In the genomic region with DNA sequence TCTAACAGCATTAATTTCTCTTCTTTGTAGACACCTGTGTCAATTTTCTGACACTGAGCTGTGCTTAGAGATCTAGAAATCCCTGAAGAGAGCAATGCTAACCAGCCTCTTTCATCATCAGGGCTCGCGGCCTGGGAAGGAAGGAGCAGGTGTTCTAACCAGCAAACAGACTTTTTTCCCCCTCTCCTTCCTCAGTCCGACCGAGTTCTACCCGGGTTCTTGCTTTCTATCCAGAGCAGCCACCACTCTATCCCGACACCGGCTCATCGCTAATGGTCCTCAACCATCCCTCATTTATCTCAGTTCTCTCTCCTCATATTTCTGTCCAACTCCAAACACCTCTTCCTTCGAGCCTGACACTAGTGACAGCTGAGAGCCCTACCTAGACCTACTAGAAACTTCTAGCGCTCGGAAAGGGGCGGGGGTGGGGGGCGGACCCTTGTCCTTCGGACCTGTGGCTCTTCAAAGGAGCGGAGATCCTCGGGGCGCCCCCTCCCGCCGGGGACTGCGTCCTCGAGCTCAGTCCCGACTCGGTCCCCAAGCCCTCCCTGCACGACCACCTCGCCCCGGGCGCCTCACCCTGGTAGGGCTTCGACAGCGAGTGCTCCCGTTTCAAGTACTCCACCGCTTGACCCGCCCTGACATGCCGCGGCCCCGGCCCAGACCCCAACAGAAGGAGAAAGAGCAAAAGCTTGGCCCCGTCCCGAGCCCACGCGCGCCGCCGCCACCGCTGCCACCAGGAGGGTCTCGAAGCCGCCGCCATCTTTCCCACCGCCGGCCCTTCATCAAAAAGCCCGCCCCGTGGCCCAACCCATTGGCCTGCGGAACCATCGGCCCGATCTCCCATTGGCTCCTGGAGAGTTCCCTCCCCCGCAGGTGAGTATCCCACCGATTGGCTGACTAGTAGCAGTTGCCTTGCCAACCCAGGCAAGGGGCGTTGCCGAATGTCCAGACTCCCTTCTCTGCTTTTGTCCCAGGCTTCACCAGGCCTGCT, we compare ENCODE assay signal across 8 mouse cellular contexts. TPM values are rescaled to one million over a fixed set of nuclear protein-coding genes. Genes with fewer than 3 reads are reported as not detected.
DNase-seq lines count a peak whose midpoint lies in the region; ATAC-seq and TF ChIP-seq lines count a peak whose summit lies in the region.

Gene Lman2l (minus strand): TSS at position 801 of the 994 bp plus-strand sequence.

- H3K9me3 ChIP-seq in ES-Bruce4 (replicated peaks; ENCODE audit: control insufficient read depth, insufficient read depth, low read length, poor library complexity, severe bottlenecking) = no peaks in the 10 kb centered on the region
- no peaks in the 10 kb centered on the region for H3K9me3 ChIP-seq in forebrain, embryonic 13.5 days (replicated peaks)
- H3K9me3 ChIP-seq in liver, postnatal 0 days (ENCODE audit: low read length) = no peaks in the 10 kb centered on the region
- no peaks in the 10 kb centered on the region for H3K9me3 ChIP-seq in neural tube, embryonic 14.5 days (ENCODE audit: control insufficient read depth, low read length)

- peak within 1 kb of the TSS; percentile 79 for H3K9ac ChIP-seq in ES-Bruce4 (ENCODE audit: low read depth, poor library complexity, severe bottlenecking)
- peak within 1 kb of the TSS; percentile 78 for H3K9ac ChIP-seq in forebrain, embryonic 13.5 days
- peak within 1 kb of the TSS; percentile 79 for H3K9ac ChIP-seq in liver, postnatal 0 days (replicated peaks)
- peak within 1 kb of the TSS; percentile 77 for H3K9ac ChIP-seq in neural tube, embryonic 14.5 days (replicated peaks; ENCODE audit: low read depth, low read length)

- intact Hi-C loops in heart, postnatal 10 days (cut with DNase I) = loop anchor here (2.0 to 5.0 kb wide), 2 partner anchors 26 to 48 kb away; partner anchors contain the start of gene Cnnm4

- peak within 1 kb of the TSS; percentile 68 for H3K27ac ChIP-seq in ES-Bruce4 (ENCODE audit: insufficient read depth, low read length)
- H3K27ac ChIP-seq in forebrain, embryonic 13.5 days = peak within 1 kb of the TSS; percentile 80
- H3K27ac ChIP-seq in liver, postnatal 0 days (ENCODE audit: low read depth) = peak within 1 kb of the TSS; percentile 73
- peak within 1 kb of the TSS; percentile 72 for H3K27ac ChIP-seq in neural tube, embryonic 14.5 days (ENCODE audit: low read depth, low read length)

- H3K4me1 ChIP-seq in ES-Bruce4 (ENCODE audit: control insufficient read depth, insufficient read depth, low read length) = no peaks in the 10 kb centered on the region
- H3K4me1 ChIP-seq in forebrain, embryonic 13.5 days = peaks cover 18% of the 10 kb centered on the region
- peaks cover 14% of the 10 kb centered on the region for H3K4me1 ChIP-seq in liver, postnatal 0 days (ENCODE audit: insufficient read depth)
- H3K4me1 ChIP-seq in neural tube, embryonic 14.5 days (ENCODE audit: control insufficient read depth, insufficient read depth, low read length) = no peaks in the 10 kb centered on the region

- ATAC-seq in cerebellum, adult (ENCODE audit: insufficient number of reproducible peaks, low FRiP score, low TSS enrichment) = peak; percentile 98
- peak; percentile 100 for ATAC-seq in forebrain, embryonic 13.5 days
- peak; percentile 100 for ATAC-seq in liver, postnatal 0 days
- peak; percentile 100 for ATAC-seq in neural tube, embryonic 14.5 days (ENCODE audit: low read depth)

- no peak for TF ChIP-seq POLR2A in ES-Bruce4 (IDR thresholded peaks at IDR 0.05; ENCODE audit: insufficient read depth, low read length)

- H3K27me3 ChIP-seq in ES-Bruce4 (ENCODE audit: control insufficient read depth, insufficient read depth, low read length, poor library complexity, severe bottlenecking) = no peaks in the 10 kb centered on the region
- no peaks in the 10 kb centered on the region for H3K27me3 ChIP-seq in forebrain, embryonic 13.5 days
- no peaks in the 10 kb centered on the region for H3K27me3 ChIP-seq in liver, postnatal 0 days (ENCODE audit: insufficient read depth, low read length)
- no peaks in the 10 kb centered on the region for H3K27me3 ChIP-seq in neural tube, embryonic 14.5 days (ENCODE audit: control insufficient read depth, insufficient read depth, low read length)

- TF ChIP-seq EP300 in ES-Bruce4 (IDR thresholded peaks at IDR 0.05; ENCODE audit: insufficient read depth, low read depth, low read length) = no peak
- no peak for TF ChIP-seq EP300 in liver, postnatal 0 days (IDR thresholded peaks at IDR 0.05; ENCODE audit: low read depth)

- no peak for TF ChIP-seq CTCF in ES-Bruce4 (IDR thresholded peaks at IDR 0.05; ENCODE audit: low read depth, low read length)
- TF ChIP-seq CTCF in liver, postnatal 0 days (IDR thresholded peaks at IDR 0.05; ENCODE audit: low read depth) = no peak; the same call in 1 of the 2 replicates

- peak within 1 kb of the TSS; percentile 85 for H3K4me3 ChIP-seq in ES-Bruce4 (ENCODE audit: low read depth, low read length)
- peak within 1 kb of the TSS; percentile 75 for H3K4me3 ChIP-seq in forebrain, embryonic 13.5 days
- H3K4me3 ChIP-seq in liver, postnatal 0 days (ENCODE audit: low read depth, low read length) = peak within 1 kb of the TSS; percentile 94
- peak within 1 kb of the TSS; percentile 76 for H3K4me3 ChIP-seq in neural tube, embryonic 14.5 days (ENCODE audit: low read depth, low read length)

- peak; percentile 97 for DNase-seq in heart, postnatal 10 days
- DNase-seq in large intestine, adult 2 months (ENCODE audit: low read depth, low spot score) = peak; percentile 90
- peak; percentile 96 for DNase-seq in liver, postnatal 0 days
- DNase-seq in testis, postnatal 10 days (ENCODE audit: low spot score) = peak; percentile 97

- H3K36me3 ChIP-seq in ES-Bruce4 (ENCODE audit: control insufficient read depth, insufficient read depth, low read length, poor library complexity, severe bottlenecking) = peaks cover 3% of the 10 kb centered on the region
- peaks cover 25% of the 10 kb centered on the region for H3K36me3 ChIP-seq in forebrain, embryonic 13.5 days (ENCODE audit: poor library complexity, severe bottlenecking)
- peaks cover 6% of the 10 kb centered on the region for H3K36me3 ChIP-seq in liver, postnatal 0 days (replicated peaks; ENCODE audit: insufficient read depth, low read length)
- H3K36me3 ChIP-seq in neural tube, embryonic 14.5 days (ENCODE audit: control insufficient read depth, insufficient read depth, low read length) = no peaks in the 10 kb centered on the region

- H3K4me2 ChIP-seq in forebrain, embryonic 13.5 days = peak within 1 kb of the TSS; percentile 84
- H3K4me2 ChIP-seq in liver, postnatal 0 days (ENCODE audit: low read depth, low read length) = peak within 1 kb of the TSS; percentile 96
- H3K4me2 ChIP-seq in neural tube, embryonic 14.5 days (ENCODE audit: low read depth, low read length) = peak within 1 kb of the TSS; percentile 63

- WGBS in forebrain, embryonic 13.5 days = under 1% methylated on average over 48 of the region's 57 CpGs
- under 1% methylated on average over 57 of the region's 57 CpGs for WGBS in large intestine, adult 2 months
- under 1% methylated on average over 56 of the region's 57 CpGs for WGBS in liver, postnatal 0 days (ENCODE audit: insufficient replicate concordance)
- under 1% methylated on average over 56 of the region's 57 CpGs for WGBS in neural tube, embryonic 14.5 days

RNA-seq across cellular contexts. Expression of gene Lman2l, which starts in this region (rescaled TPM):
- 26.9 and 27.4 TPM in 2 replicates for polyA plus RNA-seq in ES-Bruce4 (2011; ENCODE audit: insufficient read depth, insufficient read length, low read depth, missing spikeins)
- polyA plus RNA-seq in forebrain, embryonic 13.5 days (2015; fragmentation: Nextera tagmentation; extraction: Ambion mirVana) = 56.4 and 59.5 TPM in 2 replicates
- 10 to 100 TPM; 17.3 to 23.8 TPM for total RNA-seq in heart, postnatal 10 days (2021)
- polyA plus RNA-seq in large intestine, adult 2 months (2012; rRNA removed) = 8.1 and 9.3 TPM in 2 replicates
- 9.0 and 9.9 TPM in 2 replicates for polyA plus RNA-seq in liver, postnatal 0 days (2015; fragmentation: Nextera tagmentation; extraction: Ambion mirVana)
- polyA plus RNA-seq in neural tube, embryonic 14.5 days (2014; fragmentation: Nextera tagmentation; extraction: Ambion mirVana) = 46.2 and 49.3 TPM in 2 replicates

Comparison
In these comparisons a context has a peak if more than half of its experiments do, and no peak if none do; other contexts are left out.
1. Peak in every context shown above with its lines: DNase-seq, ATAC-seq, H3K4me3 ChIP-seq and H3K27ac ChIP-seq.